Mouse (Mus musculus) cerebellum, adult 18-20 months (tissue): ENCODE measurements around the gene Prmt9.
A peak's percentile ranks its signal among the peaks of the same experiment; 100 is the strongest.

Experiments
- DNase-seq, 2 experiments: peaks; one replicate each; pipeline ENCODE4 v3.0.0; 2021

The Prmt9 gene

GRCm38 (mm10) chr8:77549121-77549706 lies at the start of gene Prmt9:
Gene Prmt9 (plus strand): TSS chr8:77549397.
- peak; percentile 86 to 94 for DNase-seq

- no peak for DNase-seq
Observed at GRCm38 (mm10) chr8:77500264-77500663, 48.9 kb upstream of the Prmt9 start.

GRCm38 (mm10) chr8:77501131-77501530 lies 48.1 kb upstream of the Prmt9 start:
- DNase-seq: no peak

- no peak for DNase-seq
Observed at GRCm38 (mm10) chr8:77502547-77502946, 46.6 kb upstream of the Prmt9 start.

GRCm38 (mm10) chr8:77506539-77506938 lies 42.7 kb upstream of the Prmt9 start:
- DNase-seq: no peak

GRCm38 (mm10) chr8:77507510-77508035 lies 41.6 kb upstream of the Prmt9 start:
- DNase-seq: no peak

- no peak for DNase-seq
Observed at GRCm38 (mm10) chr8:77509044-77509443, 40.2 kb upstream of the Prmt9 start.

GRCm38 (mm10) chr8:77510426-77510825 lies 38.8 kb upstream of the Prmt9 start:
- DNase-seq: no peak

- no peak for DNase-seq
Observed at GRCm38 (mm10) chr8:77511750-77512493, 37.3 kb upstream of the Prmt9 start.

GRCm38 (mm10) chr8:77515201-77515600 lies 34.0 kb upstream of the Prmt9 start:
- peak in 1 of 2 experiments; percentile 24 for DNase-seq

- DNase-seq: peak; percentile 41 to 54
Observed at GRCm38 (mm10) chr8:77515786-77516185, 33.4 kb upstream of the Prmt9 start.

- peak; percentile 20 to 39 for DNase-seq
Observed at GRCm38 (mm10) chr8:77516845-77517244, 32.4 kb upstream of the Prmt9 start.

GRCm38 (mm10) chr8:77517301-77518200 lies 31.6 kb upstream of the Prmt9 start, which contains the start of gene Arhgap10:
Gene Arhgap10 (minus strand): TSS chr8:77517953.
- DNase-seq: peak; percentile 79 to 83

GRCm38 (mm10) chr8:77518201-77519115 lies 30.7 kb upstream of the Prmt9 start:
- no peak for DNase-seq

- no peak for DNase-seq
Observed at GRCm38 (mm10) chr8:77520601-77521000, 28.6 kb upstream of the Prmt9 start.

- DNase-seq: no peak
Observed at GRCm38 (mm10) chr8:77521028-77521785, 28.0 kb upstream of the Prmt9 start.

- DNase-seq: no peak
Observed at GRCm38 (mm10) chr8:77522984-77523383, 26.2 kb upstream of the Prmt9 start.

- no peak for DNase-seq
Observed at GRCm38 (mm10) chr8:77524018-77524615, 25.1 kb upstream of the Prmt9 start.

- no peak for DNase-seq
Observed at GRCm38 (mm10) chr8:77524906-77525305, 24.3 kb upstream of the Prmt9 start.

GRCm38 (mm10) chr8:77526130-77526529 lies 23.1 kb upstream of the Prmt9 start:
- DNase-seq: no peak
